In genomic region chr8:122474951-122475560, GRCm38 (mm10) we compare ENCODE assay signal across 8 mouse cellular contexts. TPM values are rescaled to one million over a fixed set of nuclear protein-coding genes. Genes with fewer than 3 reads are reported as not detected.
DNase-seq lines count a peak whose midpoint lies in the region; ATAC-seq and TF ChIP-seq lines count a peak whose summit lies in the region.

No protein-coding gene starts in this region.

- H3K9me3 ChIP-seq in embryonic facial prominence, embryonic 12.5 days: no peaks in the 10 kb centered on the region
- H3K9me3 ChIP-seq in heart, postnatal 0 days (replicated peaks; ENCODE audit: control insufficient read depth, low read length): no peaks in the 10 kb centered on the region
- no peaks in the 10 kb centered on the region for H3K9me3 ChIP-seq in stomach, embryonic 15.5 days

- TF ChIP-seq EP300 in heart, postnatal 0 days (IDR thresholded peaks at IDR 0.05; ENCODE audit: low read depth): no peak

- H3K9ac ChIP-seq in embryonic facial prominence, embryonic 12.5 days: peak overlapping the region; percentile 94
- peak overlapping the region; percentile 86 for H3K9ac ChIP-seq in heart, postnatal 0 days (replicated peaks; ENCODE audit: low read depth, low read length)
- peak overlapping the region; percentile 92 for H3K9ac ChIP-seq in stomach, embryonic 15.5 days

- H3K27ac ChIP-seq in embryonic facial prominence, embryonic 12.5 days: peak overlapping the region; percentile 70
- H3K27ac ChIP-seq in heart, postnatal 0 days (ENCODE audit: low read depth): peak overlapping the region; percentile 87
- H3K27ac ChIP-seq in macrophage: peak overlapping the region; percentile 88
- peak overlapping the region; percentile 72; the same call in 1 of the 2 replicates for H3K27ac ChIP-seq in stomach, embryonic 15.5 days

- H3K4me3 ChIP-seq in embryonic facial prominence, embryonic 12.5 days: peak overlapping the region; percentile 96
- peak overlapping the region; percentile 92 for H3K4me3 ChIP-seq in heart, postnatal 0 days (ENCODE audit: low read depth, low read length)
- H3K4me3 ChIP-seq in macrophage (ENCODE audit: inconsistent target): peak overlapping the region; percentile 79
- H3K4me3 ChIP-seq in stomach, embryonic 15.5 days (replicated peaks): peak overlapping the region; percentile 100

- peaks cover 49% of the 10 kb centered on the region for H3K36me3 ChIP-seq in embryonic facial prominence, embryonic 12.5 days
- peaks cover 40% of the 10 kb centered on the region for H3K36me3 ChIP-seq in heart, postnatal 0 days (replicated peaks; ENCODE audit: control insufficient read depth, insufficient read depth, low read length)
- H3K36me3 ChIP-seq in macrophage (ENCODE audit: inconsistent target): peaks cover 6% of the 10 kb centered on the region; the same call in 1 of the 2 replicates
- H3K36me3 ChIP-seq in stomach, embryonic 15.5 days: peaks cover 18% of the 10 kb centered on the region

- peaks cover 49% of the 10 kb centered on the region for H3K79me2 ChIP-seq in macrophage (ENCODE audit: inconsistent target)

- peak; percentile 97 for DNase-seq in heart, adult 11 months
- no peak for DNase-seq in heart, adult 8-10 months (ENCODE audit: low spot score)
- peak; percentile 82 for DNase-seq in adipocyte (ENCODE audit: low spot score)
- DNase-seq in heart, postnatal 0 days (ENCODE audit: low spot score): peak; percentile 69
- DNase-seq in kidney, postnatal 25 days: peak; percentile 62 to 74

- ATAC-seq in embryonic facial prominence, embryonic 12.5 days (ENCODE audit: insufficient number of reproducible peaks, insufficient read depth, low FRiP score, low TSS enrichment): no peak
- ATAC-seq in heart, postnatal 0 days (ENCODE audit: insufficient read depth, low read depth): peak; percentile 34
- no peak for ATAC-seq in stomach, embryonic 15.5 days (ENCODE audit: insufficient read depth, low FRiP score, low read depth)

- peaks cover 21% of the 10 kb centered on the region for H3K4me1 ChIP-seq in embryonic facial prominence, embryonic 12.5 days
- peaks cover 11% of the 10 kb centered on the region; the same call in 1 of the 2 replicates for H3K4me1 ChIP-seq in heart, postnatal 0 days (ENCODE audit: control insufficient read depth, insufficient read depth)
- peaks cover 27% of the 10 kb centered on the region for H3K4me1 ChIP-seq in stomach, embryonic 15.5 days

- no peaks in the 10 kb centered on the region for H3K27me3 ChIP-seq in embryonic facial prominence, embryonic 12.5 days
- no peaks in the 10 kb centered on the region for H3K27me3 ChIP-seq in heart, postnatal 0 days (ENCODE audit: control insufficient read depth, insufficient read depth, low read length)
- H3K27me3 ChIP-seq in stomach, embryonic 15.5 days (replicated peaks): no peaks in the 10 kb centered on the region

- peak overlapping the region; percentile 94 for H3K4me2 ChIP-seq in embryonic facial prominence, embryonic 12.5 days (replicated peaks)
- H3K4me2 ChIP-seq in heart, postnatal 0 days (ENCODE audit: low read depth, low read length): peak overlapping the region; percentile 81
- peak overlapping the region; percentile 89 for H3K4me2 ChIP-seq in stomach, embryonic 15.5 days

- TF ChIP-seq CTCF in heart, postnatal 0 days (IDR thresholded peaks at IDR 0.05; ENCODE audit: low read depth): no peak

- 13% methylated on average over 16 of the region's 16 CpGs for WGBS in embryonic facial prominence, embryonic 12.5 days
- WGBS in heart, postnatal 0 days: under 1% methylated on average over 16 of the region's 16 CpGs
- WGBS in macrophage (ENCODE audit: missing documents): 2% methylated on average over 16 of the region's 16 CpGs
- WGBS in stomach, embryonic 15.5 days: 6% methylated on average over 16 of the region's 16 CpGs

RNA-seq across cellular contexts. Expression of gene Rnf166, which starts 0.8 kb away (rescaled TPM):
- total RNA-seq in heart, adult 8-10 months (2022): 10 to 100 TPM; 38.4 to 68.1 (median 57.1) TPM
- 46.8 and 49.9 TPM in 2 replicates for polyA plus RNA-seq in embryonic facial prominence, embryonic 12.5 days (2016; fragmentation: Nextera tagmentation; extraction: Ambion mirVana)
- total RNA-seq in heart, postnatal 0 days (2014; rRNA removed; ENCODE audit: low replicate concordance): 39.7 and 42.7 TPM in 2 replicates
- 39.4 and 45.9 TPM in 2 replicates for polyA plus RNA-seq in heart, postnatal 0 days (2015; fragmentation: Nextera tagmentation; extraction: Ambion mirVana)
- 10 to 100 TPM in 22 of 26 experiments, 1 to 10 TPM in 4; 8.0 to 59.5 (median 25.5) TPM for total RNA-seq in macrophage (2018; cell fraction: chromatin; rRNA removed)
- 10 to 100 TPM; 23.2 to 74.7 (median 45.6) TPM for total RNA-seq in macrophage (2018; cell fraction: cytosol; rRNA removed)
- total RNA-seq in macrophage (2018; cell fraction: nucleus; rRNA removed): 10 to 100 TPM; 11.1 to 68.5 (median 26.6) TPM
- 36.6 to 108 TPM (median 59.1 TPM) in 3 replicates for polyA plus RNA-seq in macrophage (2018)
- polyA plus RNA-seq in stomach, embryonic 15.5 days (2015; fragmentation: Nextera tagmentation; extraction: Ambion mirVana): 35.1 and 38.5 TPM in 2 replicates

RNA-seq across cellular contexts. Expression of gene Ctu2, which starts 0.9 kb away (rescaled TPM):
- 10 to 100 TPM in 1 of 4 experiments, 1 to 10 TPM in 3; 5.0 to 12.4 (median 7.7) TPM for total RNA-seq in heart, adult 8-10 months (2022)
- 69.9 and 76.8 TPM in 2 replicates for polyA plus RNA-seq in embryonic facial prominence, embryonic 12.5 days (2016; fragmentation: Nextera tagmentation; extraction: Ambion mirVana)
- 19.5 and 28.4 TPM in 2 replicates for total RNA-seq in heart, postnatal 0 days (2014; rRNA removed; ENCODE audit: low replicate concordance)
- 20.9 and 24.3 TPM in 2 replicates for polyA plus RNA-seq in heart, postnatal 0 days (2015; fragmentation: Nextera tagmentation; extraction: Ambion mirVana)
- total RNA-seq in macrophage (2018; cell fraction: chromatin; rRNA removed): 100 to 1,000 TPM in 1 of 26 experiments, 10 to 100 TPM in 25; 26.4 to 148 (median 49.5) TPM
- total RNA-seq in macrophage (2018; cell fraction: cytosol; rRNA removed): 10 to 100 TPM in 12 of 26 experiments, 1 to 10 TPM in 14; 4.4 to 14.2 (median 9.9) TPM
- 10 to 100 TPM in 25 of 26 experiments, 1 to 10 TPM in 1; 6.7 to 37.5 (median 19.9) TPM for total RNA-seq in macrophage (2018; cell fraction: nucleus; rRNA removed)
- 7.5 to 12.0 TPM (median 7.9 TPM) in 3 replicates for polyA plus RNA-seq in macrophage (2018)
- polyA plus RNA-seq in stomach, embryonic 15.5 days (2015; fragmentation: Nextera tagmentation; extraction: Ambion mirVana): 44.8 and 45.6 TPM in 2 replicates

RNA-seq across cellular contexts. Expression of gene Snai3, which starts 14.5 kb away (rescaled TPM):
- total RNA-seq in heart, adult 8-10 months (2022): 10 to 100 TPM in 2 of 4 experiments, 1 to 10 TPM in 2; 2.7 to 14.4 (median 8.2) TPM
- 0.45 and 0.73 TPM in 2 replicates for polyA plus RNA-seq in embryonic facial prominence, embryonic 12.5 days (2016; fragmentation: Nextera tagmentation; extraction: Ambion mirVana)
- 1.2 TPM in 1 of 2 replicates, not detected in the other for total RNA-seq in heart, postnatal 0 days (2014; rRNA removed; ENCODE audit: low replicate concordance)
- polyA plus RNA-seq in heart, postnatal 0 days (2015; fragmentation: Nextera tagmentation; extraction: Ambion mirVana): 0.61 and 1.6 TPM in 2 replicates
- total RNA-seq in macrophage (2018; cell fraction: chromatin; rRNA removed): not detected
- total RNA-seq in macrophage (2018; cell fraction: cytosol; rRNA removed): under 1 TPM in 1 of 26 experiments, not detected in 25; 0.07 TPM
- total RNA-seq in macrophage (2018; cell fraction: nucleus; rRNA removed): under 1 TPM in 1 of 26 experiments, not detected in 25; 0.55 TPM
- not detected in 3 replicates for polyA plus RNA-seq in macrophage (2018)
- polyA plus RNA-seq in stomach, embryonic 15.5 days (2015; fragmentation: Nextera tagmentation; extraction: Ambion mirVana): 0.31 and 0.70 TPM in 2 replicates

RNA-seq across cellular contexts. Expression of gene Mvd, which starts 31.8 kb away (rescaled TPM):
- total RNA-seq in heart, adult 8-10 months (2022): 1 to 10 TPM; 3.9 to 5.6 (median 4.9) TPM
- 44.6 and 45.1 TPM in 2 replicates for polyA plus RNA-seq in embryonic facial prominence, embryonic 12.5 days (2016; fragmentation: Nextera tagmentation; extraction: Ambion mirVana)
- total RNA-seq in heart, postnatal 0 days (2014; rRNA removed; ENCODE audit: low replicate concordance): 5.3 and 13.3 TPM in 2 replicates
- polyA plus RNA-seq in heart, postnatal 0 days (2015; fragmentation: Nextera tagmentation; extraction: Ambion mirVana): 11.4 and 11.7 TPM in 2 replicates
- 10 to 100 TPM in 5 of 26 experiments, 1 to 10 TPM in 21; 1.2 to 19.0 (median 6.8) TPM for total RNA-seq in macrophage (2018; cell fraction: chromatin; rRNA removed)
- 10 to 100 TPM in 25 of 26 experiments, 1 to 10 TPM in 1; 9.4 to 39.5 (median 26.3) TPM for total RNA-seq in macrophage (2018; cell fraction: cytosol; rRNA removed)
- 10 to 100 TPM in 12 of 26 experiments, 1 to 10 TPM in 14; 3.9 to 27.0 (median 9.5) TPM for total RNA-seq in macrophage (2018; cell fraction: nucleus; rRNA removed)
- 10.1 to 40.6 TPM (median 23.8 TPM) in 3 replicates for polyA plus RNA-seq in macrophage (2018)
- 38.7 and 43.7 TPM in 2 replicates for polyA plus RNA-seq in stomach, embryonic 15.5 days (2015; fragmentation: Nextera tagmentation; extraction: Ambion mirVana)

RNA-seq across cellular contexts. Expression of gene Cyba, which starts 42.3 kb away (rescaled TPM):
- 10 to 100 TPM; 39.2 to 50.2 (median 44.5) TPM for total RNA-seq in heart, adult 8-10 months (2022)
- polyA plus RNA-seq in embryonic facial prominence, embryonic 12.5 days (2016; fragmentation: Nextera tagmentation; extraction: Ambion mirVana): 88.3 TPM in 2 replicates
- total RNA-seq in heart, postnatal 0 days (2014; rRNA removed; ENCODE audit: low replicate concordance): 126 and 162 TPM in 2 replicates
- polyA plus RNA-seq in heart, postnatal 0 days (2015; fragmentation: Nextera tagmentation; extraction: Ambion mirVana): 159 and 160 TPM in 2 replicates
- total RNA-seq in macrophage (2018; cell fraction: chromatin; rRNA removed): 100 to 1,000 TPM; 119 to 282 (median 191) TPM
- 1,000 to 10,000 TPM; 1,658 to 2,145 (median 1,843) TPM for total RNA-seq in macrophage (2018; cell fraction: cytosol; rRNA removed)
- 100 to 1,000 TPM; 253 to 930 (median 676) TPM for total RNA-seq in macrophage (2018; cell fraction: nucleus; rRNA removed)
- polyA plus RNA-seq in macrophage (2018): 942 to 2,075 TPM (median 1,538 TPM) in 3 replicates
- 238 and 267 TPM in 2 replicates for polyA plus RNA-seq in stomach, embryonic 15.5 days (2015; fragmentation: Nextera tagmentation; extraction: Ambion mirVana)
